Mouse (Mus musculus): ENCODE data around the gene Scn8a.

DNA sequence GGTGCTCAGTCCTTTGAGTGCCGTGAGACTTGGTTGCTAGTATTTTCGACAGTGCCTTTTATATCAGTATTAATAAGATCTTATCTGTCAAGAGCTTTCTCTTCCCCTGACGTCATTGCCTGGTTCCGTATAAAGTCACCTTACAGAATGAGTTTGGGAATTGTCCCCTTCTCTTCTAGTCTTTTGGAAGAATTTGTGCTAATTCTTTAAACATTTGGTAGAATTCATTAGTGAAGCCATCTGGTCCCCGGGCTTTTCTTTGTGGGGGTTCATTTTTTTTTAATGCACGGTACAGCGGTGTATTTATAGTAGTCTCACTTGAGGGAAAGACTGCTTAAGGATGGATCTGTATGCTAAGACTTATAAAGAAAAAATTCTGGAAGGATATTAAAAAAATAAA lies 84.3 kb downstream of the Scn8a start:
- TF ChIP-seq CTCF (IDR thresholded peaks at IDR 0.05; ENCODE audit: borderline replicate concordance, control insufficient read depth, extremely low read depth, insufficient read depth, low read length, poor library complexity) (no peak), POLR2A (IDR thresholded peaks at IDR 0.05; ENCODE audit: control insufficient read depth, extremely low read depth, insufficient read depth, low read length, poor library complexity) (no peak)
